Mouse (Mus musculus): ENCODE data around the gene Psmb3. TPM values are rescaled to one million over a fixed set of nuclear protein-coding genes. Genes with fewer than 3 reads are reported as not detected.

Psmb3 gene
- total and polyA plus RNA-seq, 3 experiments, result 648 to 914 TPM; not detected in 1

DNA sequence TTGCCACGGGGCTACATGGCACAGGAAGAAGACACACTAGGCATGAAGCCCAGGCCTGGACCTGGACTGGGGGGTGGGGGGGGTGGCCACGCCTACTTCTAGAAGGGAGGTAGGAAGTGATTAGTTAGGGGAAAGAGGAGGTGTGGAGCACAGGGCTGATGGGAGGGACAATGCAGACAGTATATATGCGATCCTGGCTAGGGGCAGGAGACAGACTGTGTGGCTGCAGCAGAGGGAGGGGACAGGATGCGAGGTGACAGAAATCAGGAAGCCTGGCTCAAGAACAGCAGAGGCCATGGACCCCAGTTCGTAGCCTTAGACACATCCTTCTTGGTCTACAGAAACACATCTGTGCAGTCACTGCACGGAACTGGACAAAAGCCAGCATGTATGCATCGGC is 20.5 kb downstream of the Psmb3 start:
- no peaks in the 10 kb centered on the region for H3K9me3 ChIP-seq (replicated peaks; ENCODE audit: insufficient read depth, low read length)
- no peak for DNase-seq (ENCODE audit: low read depth, low spot score)
- no peak for TF ChIP-seq CHD2 (IDR thresholded peaks at IDR 0.05; ENCODE audit: low read length)
- no peak for TF ChIP-seq ZKSCAN1 (IDR thresholded peaks at IDR 0.05; ENCODE audit: low read depth, low read length)
- no peak for TF ChIP-seq SMC3 (IDR thresholded peaks at IDR 0.05; ENCODE audit: low read depth, low read length)
- no peak for TF ChIP-seq GATA1 (IDR thresholded peaks at IDR 0.05; ENCODE audit: low read depth, low read length)
- TF ChIP-seq POLR2AphosphoS5 (IDR thresholded peaks at IDR 0.05; ENCODE audit: borderline replicate concordance, low read depth, low read length), result no peak
- TF ChIP-seq ETS1 (IDR thresholded peaks at IDR 0.05; ENCODE audit: low read depth, low read length), result no peak
- TF ChIP-seq TAL1 (IDR thresholded peaks at IDR 0.05; ENCODE audit: low read length), result no peak
- TF ChIP-seq RAD21 (IDR thresholded peaks at IDR 0.05; ENCODE audit: low read depth, low read length), result no peak
- TF ChIP-seq POLR2AphosphoS2 (IDR thresholded peaks at IDR 0.05; ENCODE audit: low read length), result no peak
- TF ChIP-seq TCF12 (IDR thresholded peaks at IDR 0.05; ENCODE audit: low read depth, low read length), result no peak
- TF ChIP-seq SIN3A (IDR thresholded peaks at IDR 0.05; ENCODE audit: low read length), result no peak
- no peak for TF ChIP-seq TBP (IDR thresholded peaks at IDR 0.05; ENCODE audit: low read depth, low read length)
- no peak for TF ChIP-seq CHD1 (IDR thresholded peaks at IDR 0.05; ENCODE audit: low read depth, low read length)
- TF ChIP-seq ZC3H11A (IDR thresholded peaks at IDR 0.05; ENCODE audit: low read depth, low read length), result no peak
- no peak for TF ChIP-seq CTCF (IDR thresholded peaks at IDR 0.05 in 2 of 3, conservative IDR thresholded peaks at IDR 0.05 in 1 of 3; ENCODE audit: control insufficient read depth in 1 of 3, insufficient read depth in 1 of 3, low read depth in 2 of 3, low read length in 3 of 3, poor library complexity in 1 of 3, severe bottlenecking in 1 of 3)
- TF ChIP-seq MXI1 (IDR thresholded peaks at IDR 0.05; ENCODE audit: low read depth, low read length), result no peak
- TF ChIP-seq UBTF (IDR thresholded peaks at IDR 0.05; ENCODE audit: borderline replicate concordance, insufficient read depth, low read depth, low read length), result no peak
- TF ChIP-seq NRF1 (IDR thresholded peaks at IDR 0.05; ENCODE audit: insufficient read depth, low read depth, low read length, poor library complexity, severe bottlenecking), result no peak
- TF ChIP-seq MAFK (IDR thresholded peaks at IDR 0.05; ENCODE audit: borderline replicate concordance, low read depth, low read length), result no peak
- TF ChIP-seq GABPA (IDR thresholded peaks at IDR 0.05; ENCODE audit: low read depth, low read length), result no peak
- no peaks in the 10 kb centered on the region; a peak in 1 of 4 replicates for H3K4me1 ChIP-seq (ENCODE audit: control insufficient read depth in 1 of 2, insufficient read depth in 2 of 2, low read length in 2 of 2)
- H3K9ac ChIP-seq (ENCODE audit: control insufficient read depth, low read depth, low read length, poor library complexity, severe bottlenecking), result no peak overlapping the region
- no peak overlapping the region for H3K4me3 ChIP-seq (ENCODE audit: control insufficient read depth in 1 of 2, insufficient read depth in 1 of 2, low read depth in 2 of 2, low read length in 2 of 2)
- no peaks in the 10 kb centered on the region for H3K27me3 ChIP-seq (ENCODE audit: control insufficient read depth in 1 of 2, insufficient read depth in 2 of 2, low read length in 2 of 2)
- no peaks in the 10 kb centered on the region for H3K79me2 ChIP-seq (ENCODE audit: control insufficient read depth, insufficient read depth, low read length, poor library complexity)
- no peak overlapping the region for H3K27ac ChIP-seq (ENCODE audit: control insufficient read depth, low read depth, low read length)
- peaks cover 0 to 17% of the 10 kb centered on the region in 2 experiments; a peak in 2 of 4 replicates for H3K36me3 ChIP-seq (ENCODE audit: control insufficient read depth in 1 of 2, insufficient read depth in 2 of 2, low read length in 2 of 2)

DNA sequence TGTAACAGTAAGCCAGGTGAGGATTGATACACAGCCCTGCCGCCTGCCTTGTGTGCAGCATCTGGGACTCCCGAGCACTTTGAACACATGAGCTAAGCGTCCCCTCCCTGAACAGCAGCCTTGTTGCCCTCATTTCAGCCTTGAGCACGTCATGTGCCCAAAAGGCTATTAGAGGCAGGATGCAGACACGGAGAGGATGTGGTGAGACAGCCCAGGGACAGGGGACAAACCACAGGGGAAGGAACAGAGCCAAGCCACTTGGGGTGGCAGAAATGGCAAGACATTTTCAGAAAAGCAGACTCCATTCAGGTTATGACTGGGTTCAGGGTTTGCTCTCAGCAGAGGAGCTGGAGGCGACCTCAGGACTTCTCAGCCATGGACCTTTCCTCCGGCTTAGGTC is 25.1 kb downstream of the Psmb3 start:
- no peak for DNase-seq (ENCODE audit: low read depth, low spot score)
- Histone ChIP-seq H3K4me1 (ENCODE audit: control insufficient read depth in 1 of 2, insufficient read depth in 2 of 2, low read length in 2 of 2) (no peaks in the 10 kb centered on the region), H3K9me3 (replicated peaks; ENCODE audit: insufficient read depth, low read length) (no peaks in the 10 kb centered on the region), H3K27ac (ENCODE audit: control insufficient read depth, low read depth, low read length) (no peak overlapping the region), H3K79me2 (ENCODE audit: control insufficient read depth, insufficient read depth, low read length, poor library complexity) (no peaks in the 10 kb centered on the region), H3K36me3 (ENCODE audit: control insufficient read depth in 1 of 2, insufficient read depth in 2 of 2, low read length in 2 of 2) (peaks cover 0 to 17% of the 10 kb centered on the region in 2 experiments; a peak in 2 of 4 replicates), H3K4me3 (ENCODE audit: control insufficient read depth in 1 of 2, insufficient read depth in 1 of 2, low read depth in 2 of 2, low read length in 2 of 2) (no peak overlapping the region), H3K9ac (ENCODE audit: control insufficient read depth, low read depth, low read length, poor library complexity, severe bottlenecking) (no peak overlapping the region), H3K27me3 (ENCODE audit: control insufficient read depth in 1 of 2, insufficient read depth in 2 of 2, low read length in 2 of 2) (no peaks in the 10 kb centered on the region)
- TF ChIP-seq NRF1 (IDR thresholded peaks at IDR 0.05; ENCODE audit: insufficient read depth, low read depth, low read length, poor library complexity, severe bottlenecking) (no peak), MAX (IDR thresholded peaks at IDR 0.05; ENCODE audit: low read length) (no peak), ETS1 (IDR thresholded peaks at IDR 0.05; ENCODE audit: low read depth, low read length) (no peak), USF2 (IDR thresholded peaks at IDR 0.05; ENCODE audit: borderline replicate concordance in 1 of 2, insufficient read depth in 1 of 2, low read depth in 1 of 2, low read length in 2 of 2) (no peak), MYC (IDR thresholded peaks at IDR 0.05; ENCODE audit: low read depth, low read length) (no peak), MYB (IDR thresholded peaks at IDR 0.05; ENCODE audit: low read depth, low read length) (no peak), JUND (IDR thresholded peaks at IDR 0.05; ENCODE audit: low read depth, low read length) (no peak), MXI1 (IDR thresholded peaks at IDR 0.05; ENCODE audit: low read depth, low read length) (no peak), EP300 (IDR thresholded peaks at IDR 0.05; ENCODE audit: low read depth in 1 of 2, low read length in 2 of 2) (no peak), CTCF (IDR thresholded peaks at IDR 0.05 in 2 of 3, conservative IDR thresholded peaks at IDR 0.05 in 1 of 3; ENCODE audit: control insufficient read depth in 1 of 3, insufficient read depth in 1 of 3, low read depth in 2 of 3, low read length in 3 of 3, poor library complexity in 1 of 3, severe bottlenecking in 1 of 3) (no peak), MEF2A (IDR thresholded peaks at IDR 0.05; ENCODE audit: extremely low read depth, insufficient replicate concordance, low read depth, low read length, poor library complexity, severe bottlenecking) (no peak), CHD1 (IDR thresholded peaks at IDR 0.05; ENCODE audit: low read depth, low read length) (no peak), NELFE (IDR thresholded peaks at IDR 0.05; ENCODE audit: low read depth, low read length) (no peak), TBP (IDR thresholded peaks at IDR 0.05; ENCODE audit: low read depth, low read length) (no peak), ZNF384 (IDR thresholded peaks at IDR 0.05; ENCODE audit: low read depth, low read length) (no peak), RCOR1 (IDR thresholded peaks at IDR 0.05; ENCODE audit: low read depth, low read length) (no peak)

Measured in MEL (cell line).